Mouse (Mus musculus): Measurements from ENCODE around the gene Stx6. TPM values are rescaled to one million over a fixed set of nuclear protein-coding genes. Genes with fewer than 3 reads are reported as not detected.
"Not testable (repeated sequence)": the region's sequence is repeated elsewhere in the genome, so short reads cannot be mapped to it uniquely, and the experiment has no call there.

Gene Stx6
- total RNA-seq, 4 experiments from 2014 or later, result 12.1 to 14.6 (median 13.0) TPM

DNA sequence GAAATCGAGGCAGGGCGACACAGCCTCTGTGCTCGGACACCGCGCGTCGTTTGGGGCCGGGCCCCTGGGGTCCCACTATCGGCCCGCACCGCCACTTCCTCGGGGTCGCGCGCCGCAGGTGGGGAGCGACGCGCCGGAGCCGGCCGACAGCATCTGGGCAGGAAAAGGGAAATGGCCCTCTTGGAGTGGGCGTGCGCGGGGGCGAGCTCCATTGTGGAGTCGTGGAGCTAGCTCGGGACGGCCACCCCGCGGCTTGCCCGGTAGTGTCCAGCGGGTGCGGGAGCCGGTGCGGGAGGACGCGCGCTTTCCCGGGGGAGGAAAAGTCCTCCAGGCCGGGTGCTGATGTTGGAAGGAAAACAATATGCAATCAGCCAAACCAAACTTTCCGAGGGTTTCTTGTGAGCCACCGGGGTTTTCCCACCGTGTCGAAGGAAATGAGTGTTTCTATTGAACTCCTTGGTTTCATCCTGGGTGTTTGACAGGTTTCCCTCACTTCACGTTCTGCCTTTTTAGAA is 512 bp downstream of the Stx6 start:
- peak; percentile 11 to 27 for DNase-seq (ENCODE audit: low spot score in 2 of 2)

DNA sequence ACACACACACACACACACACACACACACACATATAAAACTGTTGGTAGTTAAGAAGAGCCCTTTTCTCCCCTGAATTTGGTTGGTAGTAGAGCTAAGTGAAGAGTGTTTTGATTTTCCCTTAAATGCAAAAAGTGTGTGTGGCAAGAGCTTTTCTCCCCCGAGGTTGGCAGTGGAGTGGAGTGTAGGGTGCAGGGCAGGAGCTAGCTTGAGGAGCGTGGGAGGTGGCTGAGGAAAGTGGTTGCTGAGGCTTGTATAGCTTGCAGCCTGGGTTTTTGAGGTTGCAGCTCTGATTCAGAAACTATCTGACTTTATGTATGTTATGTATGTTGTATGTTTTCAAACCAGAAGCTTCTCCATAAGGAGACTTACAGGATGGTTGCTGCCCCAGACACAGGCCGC is 8.9 kb downstream of the Stx6 start:
- no peak for DNase-seq (ENCODE audit: low spot score in 2 of 2)

DNA sequence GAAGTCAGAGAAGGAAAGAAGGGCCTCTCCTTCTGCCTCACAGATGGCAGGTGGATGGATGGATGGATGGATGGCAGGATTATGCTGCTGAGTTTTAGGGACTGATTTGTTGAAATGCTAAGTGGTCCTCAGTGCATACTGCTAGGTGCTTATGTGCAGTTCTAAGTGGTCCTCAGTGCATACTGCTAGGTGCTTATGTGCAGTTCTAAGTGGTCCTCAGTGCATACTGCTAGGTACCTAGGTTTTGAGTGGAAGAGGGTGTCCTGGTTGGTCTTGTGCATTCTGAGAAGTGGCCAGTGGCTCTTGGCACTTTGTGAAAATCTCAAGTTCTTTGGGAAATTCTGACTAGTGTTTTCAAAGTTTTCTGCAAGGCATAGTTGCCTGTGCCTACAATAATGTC is 11.4 kb downstream of the Stx6 start:
- no peak for DNase-seq (ENCODE audit: low spot score in 2 of 2)

DNA sequence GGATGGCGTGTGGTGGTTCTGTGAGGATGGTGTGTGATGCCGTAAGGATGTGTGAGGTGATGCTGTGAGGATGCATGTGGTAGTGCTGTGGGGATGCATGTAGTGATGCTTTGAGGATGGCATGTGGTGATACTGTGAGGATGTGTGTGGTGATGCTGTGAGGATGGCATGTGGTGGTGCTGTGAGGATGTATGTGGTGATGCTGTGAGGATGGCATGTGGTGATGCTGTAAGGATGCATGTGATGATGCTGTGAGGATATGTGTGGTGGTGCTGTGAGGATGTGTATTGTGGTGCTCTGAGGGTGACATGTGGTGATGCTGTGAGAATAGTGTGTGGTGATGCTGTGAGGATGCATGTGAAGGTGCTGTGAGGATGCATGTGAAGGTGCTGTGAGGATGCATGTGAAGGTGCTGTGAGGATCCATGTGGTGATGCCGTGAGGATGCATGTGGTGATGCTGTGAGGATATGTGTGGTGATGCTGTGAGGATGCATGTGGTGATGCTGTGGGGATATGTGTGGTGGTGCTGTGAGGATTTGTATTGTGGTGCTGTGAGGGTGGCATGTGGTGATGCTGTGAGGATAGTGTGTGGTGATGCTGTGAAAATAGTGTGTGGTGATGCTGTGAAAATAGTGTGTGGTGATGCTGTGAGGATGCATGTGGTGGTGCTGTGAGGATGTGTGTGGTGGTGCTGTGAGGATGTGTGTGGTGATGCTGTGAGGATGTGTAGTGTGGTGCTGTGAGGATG is 14.6 kb downstream of the Stx6 start:
- DNase-seq (ENCODE audit: low spot score in 2 of 2), result no peak

DNA sequence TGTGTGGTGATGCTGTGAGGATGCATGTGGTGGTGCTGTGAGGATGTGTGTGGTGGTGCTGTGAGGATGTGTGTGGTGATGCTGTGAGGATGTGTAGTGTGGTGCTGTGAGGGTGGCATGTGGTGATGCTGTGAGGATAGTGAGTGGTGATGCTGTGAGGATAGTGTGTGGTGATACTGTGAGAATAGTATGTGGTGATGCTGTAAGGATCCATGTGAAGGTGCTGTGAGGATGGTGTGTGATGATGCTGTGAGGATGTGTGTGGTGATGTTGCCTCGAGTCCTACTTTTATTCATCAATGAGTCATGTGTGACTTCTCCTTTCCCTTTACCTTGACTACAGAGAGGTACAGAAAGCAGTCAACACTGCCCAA is 15.1 kb downstream of the Stx6 start:
- DNase-seq (ENCODE audit: low spot score in 2 of 2), result not testable (repeated sequence)

DNA sequence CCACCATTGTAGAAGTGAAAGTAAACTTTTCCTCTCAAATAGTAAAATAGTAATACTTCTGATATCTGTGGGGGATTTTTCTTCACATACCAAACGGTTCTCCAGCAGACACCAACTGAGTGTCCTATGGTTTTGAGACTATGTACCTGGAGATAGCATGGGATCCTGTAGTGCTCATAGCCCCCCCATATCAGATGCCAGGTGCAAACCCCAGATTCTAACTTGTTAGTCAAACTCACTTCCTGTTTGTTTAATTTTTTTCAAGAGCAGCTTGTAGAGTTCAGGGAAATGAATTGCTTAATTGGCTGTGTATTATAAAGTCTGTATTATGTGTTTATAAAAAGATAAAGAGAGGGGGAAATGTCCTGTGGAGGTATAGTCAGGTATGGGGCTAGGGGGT is 15.9 kb downstream of the Stx6 start:
- no peak for DNase-seq (ENCODE audit: low spot score in 2 of 2)

DNA sequence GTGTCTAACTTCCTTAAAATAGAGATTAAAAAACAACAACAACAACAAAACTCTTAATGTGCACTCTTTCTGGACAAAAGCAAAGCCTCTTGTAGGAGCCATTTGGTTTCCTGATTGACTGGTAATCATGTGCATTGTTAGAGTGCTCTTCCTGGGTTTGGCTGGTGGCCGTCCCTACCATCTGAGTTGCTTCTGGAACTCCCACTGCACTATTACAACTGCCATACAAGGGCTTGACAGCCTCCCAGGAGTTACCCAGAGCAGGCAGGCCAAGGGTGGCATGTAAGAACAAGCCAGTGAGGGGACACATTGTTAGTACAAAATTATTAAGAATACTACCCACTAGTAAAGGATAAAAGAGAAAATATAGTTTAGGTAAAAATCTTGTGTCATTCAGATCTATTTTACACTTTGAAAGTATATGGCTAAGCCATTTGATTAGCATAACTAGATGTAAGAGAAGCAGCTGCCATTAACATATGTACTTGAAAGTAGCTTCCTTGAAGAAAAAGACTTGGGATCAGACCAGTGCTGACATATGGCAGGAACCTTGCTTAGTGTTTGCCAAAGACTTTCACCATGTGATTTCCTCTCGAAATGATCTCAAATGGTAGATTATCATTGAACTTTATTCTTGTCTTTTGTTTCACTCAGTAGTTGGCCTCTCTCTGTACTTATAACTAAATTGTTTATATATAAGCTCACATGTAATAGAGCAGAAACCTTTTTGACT is 19.8 kb downstream of the Stx6 start:
- DNase-seq (ENCODE audit: low spot score in 2 of 2), result no peak

DNA sequence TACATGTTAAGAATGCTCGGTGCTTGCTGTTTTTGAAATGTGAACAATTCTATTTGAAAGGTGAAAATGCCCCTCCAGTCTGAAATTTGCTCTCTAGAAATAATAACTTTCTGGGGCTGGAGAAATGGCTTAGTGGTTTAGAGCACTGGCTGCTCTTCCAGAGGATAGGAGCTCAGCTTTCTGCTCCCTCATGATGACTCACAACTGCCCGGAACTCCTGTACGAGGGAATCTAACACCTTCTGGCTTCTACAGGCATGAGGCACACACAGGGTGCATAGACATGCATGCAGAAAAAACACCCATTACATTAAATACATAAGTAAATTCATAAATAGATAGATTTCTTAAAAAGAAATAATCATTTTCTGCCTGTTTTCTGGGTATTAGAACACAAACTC is 25.7 kb downstream of the Stx6 start:
- no peak for DNase-seq (ENCODE audit: low spot score in 2 of 2)

DNA sequence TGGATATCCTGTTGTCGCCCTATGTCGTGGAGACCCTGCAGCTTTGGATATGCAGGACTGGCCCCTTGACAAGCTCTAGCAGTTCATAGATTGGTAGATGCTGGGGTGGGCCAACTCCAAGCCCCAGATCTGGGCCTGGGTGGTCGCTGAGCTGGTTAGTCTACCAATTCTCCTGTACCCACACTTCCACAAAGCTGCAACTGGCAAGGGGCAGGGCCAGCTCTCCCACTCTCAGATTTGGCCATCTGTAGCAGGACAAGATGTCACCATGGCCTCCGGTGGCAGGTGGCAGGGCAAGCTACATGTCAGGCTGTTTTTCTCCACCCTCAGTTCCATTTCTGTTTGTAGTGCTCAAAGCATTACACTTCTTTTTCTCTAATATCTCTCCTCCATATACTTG is 30.1 kb downstream of the Stx6 start:
- no peak for DNase-seq (ENCODE audit: low spot score in 2 of 2)

DNA sequence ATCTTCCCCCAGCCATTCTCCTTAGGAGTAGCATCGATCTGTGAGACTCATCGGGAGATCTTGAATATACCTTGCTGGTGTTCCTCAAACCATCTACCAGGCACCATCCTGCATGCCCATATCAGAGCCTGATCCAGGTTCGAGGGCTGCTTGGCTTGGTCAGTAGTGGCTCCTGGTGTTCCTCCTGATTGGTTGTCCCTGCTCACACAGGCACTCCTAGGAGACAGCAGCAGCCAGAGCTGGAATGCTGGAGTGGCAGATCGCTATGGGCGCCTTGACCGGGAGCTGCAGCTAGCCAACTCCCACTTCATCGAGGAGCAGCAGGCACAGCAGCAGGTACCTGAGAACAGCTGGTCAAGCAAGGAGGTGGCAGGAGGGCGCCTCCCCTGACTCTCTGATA is 32.7 kb downstream of the Stx6 start:
- DNase-seq (ENCODE audit: low spot score in 2 of 2), result no peak

DNA sequence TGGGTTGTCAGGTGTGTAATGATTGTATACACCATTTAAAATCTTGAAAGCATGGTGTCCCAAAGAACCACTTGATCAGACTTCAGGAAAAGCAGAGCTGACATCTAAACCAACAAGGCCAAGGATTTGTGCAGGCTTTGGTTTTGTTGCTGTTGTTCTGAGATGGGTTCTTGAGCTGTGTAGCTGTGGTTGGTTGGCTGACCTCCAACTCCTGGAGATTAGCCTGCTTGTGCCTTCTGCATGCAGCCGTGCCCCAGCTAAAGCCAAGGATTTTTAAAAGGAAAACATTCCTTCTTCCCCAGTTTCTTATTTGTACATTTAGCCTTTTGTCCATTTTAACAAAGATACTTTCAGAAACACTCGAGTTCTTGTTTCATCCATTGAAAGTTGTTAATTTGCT is 33.2 kb downstream of the Stx6 start:
- no peak for DNase-seq (ENCODE audit: low spot score in 2 of 2)

DNA sequence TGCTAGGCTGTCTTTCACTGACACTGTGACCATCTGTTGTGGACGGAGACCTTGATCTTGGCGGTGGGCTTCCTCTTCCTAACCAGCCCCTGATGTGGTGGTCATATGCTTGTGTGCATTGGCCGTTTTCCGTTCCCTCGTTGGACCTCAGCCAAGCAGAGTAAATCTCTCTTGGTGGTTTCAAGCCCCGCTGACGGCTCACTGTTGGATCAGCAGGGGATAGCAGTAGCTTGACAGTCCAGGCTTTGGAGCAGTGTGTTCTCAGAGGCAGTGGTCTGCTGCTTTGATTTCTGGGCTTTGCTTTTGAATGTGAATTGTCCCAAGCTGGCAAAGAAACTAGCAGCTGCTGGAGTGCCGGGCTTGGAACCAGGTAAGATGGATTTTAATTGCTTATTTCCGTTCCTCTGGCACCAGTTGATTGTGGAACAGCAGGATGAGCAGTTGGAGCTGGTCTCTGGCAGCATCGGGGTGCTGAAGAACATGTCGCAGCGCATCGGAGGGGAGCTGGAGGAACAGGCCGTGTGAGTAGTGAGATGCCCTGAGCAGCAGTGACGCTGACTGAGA is 34.4 kb downstream of the Stx6 start:
- no peak for DNase-seq (ENCODE audit: low spot score in 2 of 2)

DNA sequence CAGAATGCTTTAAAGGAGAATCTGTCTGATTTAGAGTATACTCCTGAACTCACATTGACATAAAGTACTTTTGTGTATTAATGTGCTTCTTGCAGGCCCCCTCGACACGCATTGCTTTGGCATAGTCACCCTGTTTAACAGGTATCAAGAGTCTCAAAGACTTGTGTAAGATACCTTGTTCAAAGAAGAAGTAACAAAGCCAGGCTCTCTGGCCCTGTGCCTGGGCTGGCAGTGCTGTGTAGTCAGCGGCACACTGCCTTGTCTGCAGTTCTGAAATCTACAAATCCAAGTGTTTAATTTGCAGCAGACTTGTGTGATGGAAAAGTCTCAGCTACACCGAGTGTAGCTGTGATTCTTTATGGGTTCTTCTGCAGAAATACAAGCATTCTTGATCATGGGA is 38.2 kb downstream of the Stx6 start:
- no peak for DNase-seq (ENCODE audit: low spot score in 2 of 2)

DNA sequence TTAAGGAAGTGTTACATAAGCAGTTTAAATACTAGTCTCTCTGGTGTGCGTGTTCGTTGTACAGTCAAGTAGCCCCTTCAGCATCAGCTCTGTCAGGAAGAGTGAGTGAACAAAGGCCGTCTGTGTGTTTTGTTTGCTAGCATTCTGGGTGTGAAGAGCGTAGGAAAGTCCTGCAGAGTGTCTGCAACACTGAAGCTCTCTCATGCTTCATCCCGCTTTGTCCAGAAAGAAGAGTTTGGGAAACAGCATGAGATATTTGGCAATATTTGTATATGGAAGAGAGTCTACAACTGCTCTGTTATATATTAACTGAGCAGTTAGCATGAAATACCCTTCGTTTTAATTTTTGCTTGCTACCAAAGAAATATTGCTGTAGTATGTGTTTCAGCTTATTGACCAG is 41.0 kb downstream of the Stx6 start:
- DNase-seq (ENCODE audit: low spot score in 2 of 2), result no peak

DNA sequence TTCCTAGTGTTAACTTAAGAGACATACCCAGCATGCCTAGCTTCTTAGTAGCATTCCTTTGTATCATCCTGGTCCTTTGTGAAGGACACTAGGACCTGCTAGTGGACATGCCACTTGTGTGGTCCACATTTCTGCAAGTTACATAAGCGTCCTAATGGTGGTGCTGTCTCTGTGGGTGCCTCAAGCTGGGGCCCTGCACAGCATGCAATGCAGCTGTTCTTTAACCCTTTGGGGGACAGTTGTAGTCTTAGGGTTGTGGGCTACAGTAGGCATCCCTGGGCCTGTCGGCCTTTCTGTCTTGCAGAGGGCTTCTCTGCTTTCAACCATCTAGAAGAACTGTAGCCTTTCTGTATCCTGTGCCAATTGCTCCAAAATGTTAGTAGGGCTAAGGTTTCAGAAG is 42.5 kb downstream of the Stx6 start:
- DNase-seq (ENCODE audit: low spot score in 2 of 2), result no peak

DNA sequence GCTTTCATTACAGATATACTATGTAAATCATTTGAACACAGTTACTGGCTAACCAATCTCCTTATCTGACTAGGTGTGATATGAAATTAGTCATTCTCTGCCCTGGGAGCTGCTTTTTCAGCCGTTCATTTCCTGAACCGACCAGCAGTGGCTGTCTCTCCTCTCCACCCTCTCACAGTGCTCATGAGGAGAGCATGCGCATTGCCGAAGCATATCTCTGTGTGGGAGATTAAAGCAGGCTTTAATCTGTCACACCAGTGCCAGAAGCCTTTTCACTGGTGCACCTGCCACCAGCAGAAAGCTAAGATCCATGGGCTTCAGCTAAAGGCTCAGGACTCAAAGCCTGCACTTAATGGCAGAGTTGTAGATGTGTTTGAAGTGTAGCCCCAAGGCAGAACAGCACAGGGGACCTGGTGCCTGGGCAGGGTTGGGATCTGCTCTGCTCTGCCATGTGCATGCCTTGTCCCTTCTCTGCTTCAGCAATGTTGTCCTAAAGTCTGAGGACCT is 42.9 kb downstream of the Stx6 start:
- no peak for DNase-seq (ENCODE audit: low spot score in 2 of 2)

DNA sequence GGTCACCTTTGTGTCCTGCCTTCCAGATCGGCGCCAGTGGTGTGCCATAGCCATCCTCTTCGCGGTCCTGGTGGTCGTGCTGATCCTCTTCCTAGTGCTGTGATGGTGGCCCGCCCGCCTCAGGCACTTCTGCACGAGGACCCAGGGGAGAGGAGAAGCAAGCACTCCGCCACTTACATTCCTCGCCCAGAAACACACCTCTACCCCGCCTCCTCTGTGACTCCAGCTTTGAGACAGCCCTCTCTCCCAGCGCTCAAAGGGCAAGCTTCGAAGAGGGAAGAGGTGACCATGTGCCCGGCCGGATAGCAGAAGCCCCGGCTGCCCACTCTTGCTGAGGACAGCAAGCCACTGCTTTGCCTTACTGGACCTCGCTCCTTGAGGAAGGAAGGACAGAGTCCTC is 43.4 kb downstream of the Stx6 start:
- DNase-seq (ENCODE audit: low spot score in 2 of 2), result no peak

DNA sequence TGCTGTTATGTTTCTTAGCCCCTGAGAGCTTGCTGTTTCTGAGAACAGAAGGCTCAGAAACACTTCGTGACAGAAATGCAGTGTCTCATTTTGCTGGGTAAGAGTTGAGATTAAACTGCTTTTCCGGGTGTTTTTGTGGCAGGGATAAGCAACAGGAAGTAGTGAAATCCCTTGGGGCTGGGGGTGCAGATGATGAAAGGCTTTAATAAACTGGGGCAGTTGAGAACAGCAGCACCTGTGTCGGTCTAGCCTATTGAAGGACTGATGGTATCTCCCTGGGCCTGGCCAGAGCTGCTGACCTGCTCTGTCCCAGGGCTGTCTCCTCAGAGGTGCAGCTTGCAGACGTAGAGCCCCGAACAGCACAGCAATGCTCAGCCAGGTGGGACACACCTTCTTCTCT is 44.0 kb downstream of the Stx6 start:
- no peak for DNase-seq (ENCODE audit: low spot score in 2 of 2)

DNA sequence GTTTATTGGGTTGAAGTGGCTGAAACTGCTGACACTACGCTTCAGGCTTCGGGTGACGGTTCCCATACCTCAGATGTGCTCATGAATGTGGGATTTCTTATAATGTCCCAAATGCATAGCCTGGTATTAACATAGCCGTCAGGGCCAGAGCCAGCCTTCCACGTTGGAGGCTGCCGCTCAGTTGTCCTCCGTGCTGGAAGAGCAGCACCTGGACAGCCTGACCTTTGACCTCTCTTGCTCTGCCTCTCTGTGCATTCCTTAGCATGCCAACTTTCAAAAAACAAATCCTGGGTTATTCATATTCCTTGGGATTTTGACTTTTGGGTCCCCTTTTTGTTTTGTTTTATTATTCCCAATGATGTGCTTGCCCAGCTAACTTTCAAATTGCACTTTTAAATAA is 44.6 kb downstream of the Stx6 start:
- no peak for DNase-seq (ENCODE audit: low spot score in 2 of 2)

DNA sequence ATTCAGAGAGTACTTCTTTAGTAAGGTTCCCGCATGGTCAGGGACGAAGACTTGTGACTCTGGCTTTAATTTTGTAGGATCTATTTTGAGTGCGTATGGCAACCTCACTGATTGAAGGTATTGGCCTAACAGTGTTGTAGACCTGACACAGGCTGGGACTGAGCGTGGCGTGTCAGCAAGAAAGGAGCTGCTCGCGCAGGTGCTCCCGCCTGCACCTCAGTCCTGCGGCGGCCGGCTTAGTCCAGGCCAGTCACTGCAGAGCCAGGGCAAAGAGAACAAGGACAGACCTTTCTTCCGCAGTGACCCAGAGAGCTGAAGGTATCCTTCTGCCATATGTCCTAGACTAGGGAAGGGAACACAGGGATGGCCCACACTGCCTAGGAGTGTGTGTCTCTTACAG is 45.4 kb downstream of the Stx6 start:
- DNase-seq (ENCODE audit: low spot score in 2 of 2), result no peak

DNA sequence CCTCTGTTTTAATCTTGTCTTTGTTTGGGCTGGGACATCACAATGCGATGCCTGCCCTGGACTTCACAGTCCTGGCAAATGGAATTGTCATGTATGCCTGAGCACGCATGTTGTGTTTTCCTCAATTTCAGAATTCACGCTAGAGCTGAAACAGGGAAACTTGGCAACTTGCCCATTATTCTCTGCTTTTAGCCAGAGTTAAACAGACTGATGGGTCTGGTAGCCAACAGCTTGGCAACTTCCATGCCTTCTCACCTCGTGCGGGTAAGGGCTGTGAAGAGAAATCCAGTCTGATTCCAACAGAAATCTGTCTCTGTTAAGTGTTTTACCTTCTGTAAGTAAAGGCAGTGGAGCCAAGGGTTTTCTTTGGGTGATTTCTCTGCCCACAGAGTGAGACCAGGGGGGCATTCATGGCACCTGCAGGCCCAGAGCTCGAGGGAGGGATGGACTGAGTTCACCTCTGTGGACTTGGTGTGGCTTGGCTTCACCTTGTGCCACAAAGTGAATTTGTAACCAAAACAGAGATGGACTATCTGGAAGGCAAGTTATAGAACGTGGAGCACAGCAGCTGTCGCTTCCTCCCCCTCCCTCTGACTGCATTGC is 46.1 kb downstream of the Stx6 start:
- DNase-seq (ENCODE audit: low spot score in 2 of 2), result no peak

DNA sequence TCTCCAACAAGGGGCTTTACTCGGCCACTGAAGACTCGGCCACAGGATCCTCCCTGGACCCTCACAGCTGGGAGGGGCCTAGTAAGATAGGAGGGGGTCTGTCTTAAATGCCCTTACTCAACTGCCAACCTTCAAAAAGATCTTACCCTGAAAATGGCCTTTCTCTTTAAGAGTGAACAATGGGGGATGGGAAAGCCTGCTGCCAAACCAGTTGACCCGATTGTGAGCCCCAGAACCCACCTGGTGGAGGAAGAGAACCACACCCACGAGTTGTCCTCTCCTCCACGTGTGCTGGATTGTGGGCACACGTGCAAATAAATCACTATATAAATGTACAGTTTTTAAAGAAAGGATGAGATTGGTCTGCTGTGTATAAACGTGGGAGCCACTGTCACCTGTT is 46.8 kb downstream of the Stx6 start:
- DNase-seq (ENCODE audit: low spot score in 2 of 2), result no peak

All from gastrocnemius, adult 8-10 months (tissue).